Mouse (Mus musculus): ENCODE results near the gene Mcat.

Mcat gene

DNA sequence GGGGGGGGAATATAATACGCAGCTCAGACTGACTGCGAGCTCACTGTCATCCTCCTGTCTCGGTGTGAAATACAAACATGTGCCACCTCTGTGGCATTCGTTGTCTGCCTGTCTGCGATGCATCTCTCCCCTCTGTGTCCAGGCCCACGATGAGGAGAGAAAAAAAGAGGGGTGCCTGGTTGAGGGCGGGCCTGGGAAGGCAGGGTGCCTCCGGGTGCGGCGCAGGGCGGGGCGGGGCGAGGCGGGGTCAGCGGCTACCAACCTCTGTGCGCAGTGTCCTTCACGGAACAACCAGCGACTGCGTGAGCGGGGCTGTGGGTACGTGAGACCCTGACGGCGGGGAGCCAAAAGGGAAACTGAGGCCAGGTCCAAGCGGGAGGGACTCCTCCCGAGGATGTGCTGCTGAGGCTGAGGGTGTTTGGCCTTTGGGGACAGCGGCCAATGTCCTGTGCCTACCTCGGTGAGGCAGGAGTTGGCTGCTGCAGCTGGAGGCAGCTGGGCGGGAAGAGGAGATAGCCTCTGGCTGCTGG is at the start of gene Mcat, which contains the start of gene Tspo:
TSS of gene Mcat (minus strand) at position 461 of the 530 bp plus-strand sequence.
TSS of gene Tspo (plus strand) at position 266 of the 530 bp plus-strand sequence.
- peak in 1 of 2 experiments; percentile 22 for DNase-seq

GRCm38 (mm10) chr15:83607115-83607802 is 43.7 kb upstream of the Mcat start:
- peak; percentile 72 to 86 for DNase-seq

DNA sequence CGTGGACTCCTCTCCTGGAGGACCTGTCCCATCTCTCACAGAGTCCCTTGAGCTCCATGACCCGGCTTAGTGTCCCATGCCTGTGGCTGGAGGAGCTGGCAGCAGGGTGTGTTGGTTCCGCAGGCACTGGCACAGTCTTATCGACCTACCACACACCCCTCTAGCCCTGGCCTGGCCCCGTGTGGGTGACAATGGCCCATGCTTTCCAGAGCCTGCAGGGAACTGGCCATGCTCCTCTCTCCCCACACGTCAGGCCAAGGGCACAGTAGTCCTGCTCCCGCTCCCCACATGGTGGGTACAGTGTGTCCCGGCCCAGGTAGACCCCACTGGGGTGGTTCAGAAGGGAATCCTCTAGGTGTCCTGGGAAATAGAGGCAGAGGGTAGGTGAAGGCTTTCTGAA is 43.1 kb upstream of the Mcat start:
- DNase-seq, result no peak

DNA sequence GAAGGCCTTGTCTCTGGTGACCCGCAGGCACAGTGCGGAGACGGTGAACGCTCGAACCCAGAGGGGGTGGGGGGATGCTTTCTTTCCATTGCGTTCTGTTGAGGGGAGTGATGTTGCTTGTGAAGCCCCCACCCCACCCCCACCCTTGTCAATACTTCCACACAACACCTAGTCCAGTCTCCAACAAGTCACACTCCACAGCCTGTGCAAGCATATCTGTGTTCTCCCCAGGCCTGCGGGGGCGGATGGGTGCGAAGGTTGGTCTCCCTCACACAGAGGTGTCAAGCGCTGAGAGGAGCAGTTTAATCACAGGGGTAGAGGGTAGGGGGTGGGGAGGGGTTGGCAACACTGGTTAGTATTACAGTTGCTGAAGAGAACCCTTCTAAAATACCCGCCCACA is 42.6 kb upstream of the Mcat start:
- no peak for DNase-seq

- no peak for DNase-seq
These were observed 39.8 kb upstream of the Mcat start for GRCm38 (mm10) chr15:83603426-83603825.

GRCm38 (mm10) chr15:83603046-83603396 is 39.4 kb upstream of the Mcat start:
- DNase-seq, result no peak

- no peak for DNase-seq
These were observed 38.9 kb upstream of the Mcat start for GRCm38 (mm10) chr15:83602372-83603045.

- DNase-seq, result no peak
These were observed 37.6 kb upstream of the Mcat start for GRCm38 (mm10) chr15:83601185-83601584.

DNA sequence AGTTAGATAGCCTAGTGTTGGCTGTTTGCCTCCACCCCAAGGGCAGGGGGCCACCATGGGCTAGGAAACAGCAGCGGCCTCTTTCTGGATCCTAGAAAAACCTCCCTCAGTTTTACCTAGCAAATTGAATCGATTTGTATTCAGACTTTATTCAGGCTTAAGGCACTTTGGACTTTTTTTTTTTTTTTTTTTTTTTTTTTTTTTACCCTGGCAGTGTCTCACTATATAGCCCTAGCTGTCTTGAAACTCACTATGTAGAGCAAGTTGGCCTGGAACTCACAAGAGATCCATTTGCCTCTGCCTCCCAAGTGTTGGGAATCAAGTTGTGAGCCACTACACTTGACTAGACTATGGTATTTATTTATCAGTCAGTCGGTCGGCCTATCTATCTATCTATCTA is 33.2 kb upstream of the Mcat start:
- no peak for DNase-seq

- no peak for DNase-seq
These were observed 31.8 kb upstream of the Mcat start for GRCm38 (mm10) chr15:83595364-83595711.

DNA sequence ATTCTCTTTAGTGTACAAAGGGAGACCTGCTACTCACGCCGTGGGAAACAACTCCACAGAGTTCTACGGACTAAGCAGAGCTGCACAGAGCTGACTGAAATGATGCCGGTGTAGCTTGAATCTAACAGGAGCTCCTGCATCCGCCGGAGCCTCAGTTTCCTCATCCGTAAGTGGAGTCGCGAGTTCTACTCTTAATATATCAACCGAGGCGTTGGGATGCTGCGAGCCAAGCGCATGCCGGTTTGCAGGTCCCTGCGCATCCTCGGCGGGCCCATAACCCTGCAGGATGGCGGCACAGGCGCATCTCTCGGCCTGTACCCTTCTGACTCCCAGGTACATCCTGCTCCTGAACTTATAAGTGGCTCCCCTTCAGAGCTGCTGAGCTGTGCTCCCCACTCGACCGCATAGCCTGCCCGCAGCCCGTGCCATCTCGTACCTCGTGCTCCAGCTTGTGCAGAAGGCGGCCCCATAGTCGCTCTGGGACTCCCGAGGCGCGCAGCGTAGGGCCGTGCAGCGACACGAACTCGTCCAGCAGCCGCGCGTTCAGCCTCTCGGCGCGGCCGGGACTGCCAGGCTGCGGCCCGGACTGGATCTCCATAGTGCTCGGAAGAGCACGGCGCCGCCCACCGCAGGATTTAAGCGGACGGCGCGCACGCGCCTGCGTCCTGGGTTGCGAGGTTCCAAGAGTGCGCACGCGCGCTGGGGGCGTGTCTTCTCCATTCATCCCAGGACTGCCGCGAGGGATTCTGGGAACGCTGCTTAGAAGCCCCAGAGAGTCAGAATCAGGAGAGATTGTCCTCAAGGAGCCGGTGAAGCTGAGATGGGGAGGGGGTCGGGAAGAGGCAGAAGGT is 31.2 kb upstream of the Mcat start, which contains the start of gene Ttll12:
TSS of gene Ttll12 (minus strand) at position 645 of the 851 bp plus-strand sequence.
- DNase-seq, result peak; percentile 95 to 98

GRCm38 (mm10) chr15:83593702-83594512 is 30.3 kb upstream of the Mcat start:
- DNase-seq, result no peak

- DNase-seq, result no peak
These were observed 29.6 kb upstream of the Mcat start for GRCm38 (mm10) chr15:83593189-83593585.

DNA sequence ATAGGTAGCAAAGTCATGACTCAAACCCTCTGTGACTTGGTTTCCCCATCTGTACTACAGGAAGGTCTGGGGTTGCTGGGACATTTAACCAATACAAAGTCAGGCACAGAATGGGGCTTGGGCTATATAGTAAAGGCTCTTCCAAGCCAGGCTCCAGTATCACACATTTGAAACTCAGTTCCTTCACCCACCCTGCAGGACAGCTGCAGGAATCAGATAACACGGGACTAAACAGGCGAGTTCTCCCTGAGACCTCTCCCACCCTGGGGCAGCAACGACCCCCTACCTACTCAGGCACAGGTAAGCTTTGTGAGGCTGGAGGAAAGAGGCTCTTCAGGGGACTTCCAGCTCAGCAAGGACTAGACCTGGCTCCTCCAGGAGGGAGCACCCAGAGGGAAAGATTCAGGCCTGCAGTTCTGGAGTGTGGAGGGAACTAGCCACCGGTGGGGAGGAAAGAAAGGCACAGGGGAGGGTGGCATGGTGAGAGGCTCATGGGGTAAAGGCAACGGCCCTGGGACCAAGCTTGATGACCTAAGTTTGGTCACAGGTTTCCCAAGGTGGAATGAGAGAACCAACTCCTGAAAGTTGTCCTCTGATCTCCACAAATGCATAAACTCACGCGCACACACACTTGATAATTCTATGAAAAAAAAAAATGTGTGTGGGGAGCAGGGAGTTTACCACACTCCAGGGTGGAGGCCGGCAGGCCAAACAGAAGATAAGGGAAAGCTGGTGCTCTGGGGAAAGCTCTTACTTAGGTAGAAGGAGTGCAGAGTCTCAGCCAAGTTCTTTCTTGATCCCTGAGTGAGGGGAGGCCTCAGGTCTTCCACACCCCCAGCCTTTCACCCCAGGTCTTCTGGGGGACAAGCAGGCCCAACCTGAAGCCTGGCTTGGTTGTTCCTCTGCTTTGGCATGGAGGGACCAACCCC is 28.9 kb upstream of the Mcat start:
- no peak for DNase-seq

- DNase-seq, result no peak
These were observed 28.2 kb upstream of the Mcat start for GRCm38 (mm10) chr15:83591758-83592157.

- DNase-seq, result no peak
These were observed 27.3 kb upstream of the Mcat start for GRCm38 (mm10) chr15:83590841-83591240.

- DNase-seq, result no peak
These were observed 21.2 kb upstream of the Mcat start for GRCm38 (mm10) chr15:83584741-83585220.

- DNase-seq, result peak; percentile 20 to 54
These were observed 20.0 kb upstream of the Mcat start for GRCm38 (mm10) chr15:83583419-83584156.

- DNase-seq, result no peak
These were observed 19.3 kb upstream of the Mcat start for GRCm38 (mm10) chr15:83582931-83583330.

- DNase-seq, result no peak
These were observed 13.1 kb upstream of the Mcat start for GRCm38 (mm10) chr15:83576651-83577050.
